Mouse (Mus musculus) embryonic stem cell, embryonic (primary cell): ENCODE data around the gene Ssbp3.

Experiments used
- CTCF ChIA-PET, 4 experiments: fragments of 300-600 bp in 2 of 4; fragments of 350-600 bp in 2 of 4; sonication (Branson Sonifier 250); formaldehyde crosslinking; loops; one replicate each; lab custom pipeline; 2022; ENCODE audit warnings: inconsistent platforms in 2 of 4; lab: Charles Lee
- POLR2A ChIA-PET, 4 experiments: fragments of 300-600 bp in 2 of 4; fragments of 350-600 bp in 2 of 4; sonication (Branson Sonifier 250); formaldehyde crosslinking; loops; one replicate each; lab custom pipeline; 2022; ENCODE audit warnings: antibody characterized with exemption in 4 of 4, inconsistent platforms in 1 of 4; lab: Charles Lee

Gene Ssbp3

GRCm38 (mm10) chr4:106955729-106956712 lies 45.5 kb downstream of the Ssbp3 start:
- ChIA-PET CTCF (interaction anchor here in 1 of 4 experiments (1.0 to 1.4 kb wide), 4 partner anchors 10 to 497 kb away, joined by 3 to 4 read pairs (median 4); no protein-coding TSS in a partner anchor), POLR2A (interaction anchor here in 3 of 4 experiments (0.5 to 2.6 kb wide), 12 partner anchors 8 to 223 kb away, joined by 3 to 9 read pairs (median 4); partner anchors contain the start of genes Acot11 (in 1 of the 3), Ssbp3 (in 1 of the 3) and Tceanc2 (in 1 of the 3))

- POLR2A ChIA-PET, result no interaction called here
These were observed 47.6 kb downstream of the Ssbp3 start for GRCm38 (mm10) chr4:106958117-106958516.

GRCm38 (mm10) chr4:106958561-106958960 lies 48.1 kb downstream of the Ssbp3 start:
- ChIA-PET CTCF (no interaction called here), POLR2A (interaction anchor here in 1 of 4 experiments (1.0 kb wide), 1 partner anchor 55 kb away, joined by 3 read pairs; no protein-coding TSS in a partner anchor)

More at GRCm38 (mm10) chr4:106958117-106958516, 47.6 kb downstream of the Ssbp3 start:
- CTCF ChIA-PET, result no interaction called here

DNA sequence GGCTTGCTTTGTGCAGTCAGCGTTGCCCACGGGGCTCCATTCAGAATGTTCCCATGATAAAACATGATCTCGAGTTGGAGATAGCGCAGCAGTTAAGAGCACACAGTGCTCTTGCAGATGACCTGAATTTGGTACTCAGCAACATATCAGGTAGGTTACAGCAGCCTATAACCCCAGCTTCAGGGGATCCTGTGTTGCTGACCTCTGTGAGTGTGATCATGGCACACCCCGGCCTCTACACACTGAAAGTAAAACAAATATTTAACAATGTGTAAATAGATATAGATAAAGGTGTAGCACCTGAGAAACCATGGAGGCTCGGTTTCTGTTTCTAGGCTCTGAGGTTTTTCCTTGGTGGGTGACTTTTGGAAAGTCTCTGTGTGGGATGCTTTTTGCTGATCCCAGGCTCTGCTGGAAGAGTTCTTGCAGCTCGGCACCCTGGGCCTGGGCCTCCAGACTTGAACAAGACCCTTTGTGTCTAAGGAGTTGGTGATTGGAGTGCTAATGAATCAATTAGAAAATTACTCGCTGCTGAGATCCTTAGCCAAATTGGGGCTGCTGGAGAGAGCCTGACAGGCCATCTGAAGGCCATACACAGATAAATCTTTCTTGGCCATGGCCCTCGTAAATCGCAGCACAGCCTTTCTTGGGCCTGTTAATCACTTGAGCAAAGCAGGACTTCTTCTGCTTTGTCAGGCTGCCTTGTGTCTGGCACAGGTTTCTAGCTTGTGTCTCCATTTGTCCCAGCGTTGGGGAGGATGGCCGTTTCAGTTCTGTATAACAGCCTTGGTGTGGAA lies 49.2 kb downstream of the Ssbp3 start:
- POLR2A ChIA-PET, result interaction anchor here in 2 of 4 experiments (0.6 to 1.3 kb wide), 5 partner anchors 23 to 140 kb away, joined by 3 to 5 read pairs (median 3); partner anchors contain the start of gene Ssbp3 (in 1 of the 2)
- CTCF ChIA-PET, result interaction anchor here in 1 of 4 experiments (0.6 kb wide), 1 partner anchor 29 kb away, joined by 3 read pairs; no protein-coding TSS in a partner anchor

GRCm38 (mm10) chr4:106960476-106960875 lies 50.0 kb downstream of the Ssbp3 start:
- CTCF ChIA-PET, result no interaction called here
- POLR2A ChIA-PET, result no interaction called here

GRCm38 (mm10) chr4:106961321-106961720 lies 50.8 kb downstream of the Ssbp3 start:
- POLR2A ChIA-PET, result interaction anchor here in 2 of 4 experiments (0.6 to 1.1 kb wide), 2 partner anchors 13 to 53 kb away, joined by 3 to 4 read pairs; no protein-coding TSS in a partner anchor
- CTCF ChIA-PET, result interaction anchor here in 1 of 4 experiments (1.0 kb wide), 1 partner anchor 10 kb away, joined by 3 read pairs; no protein-coding TSS in a partner anchor

- ChIA-PET CTCF (no interaction called here), POLR2A (interaction anchor here in 2 of 4 experiments (0.5 to 1.7 kb wide), 3 partner anchors 8 to 28 kb away, joined by 3 to 4 read pairs (median 4); no protein-coding TSS in a partner anchor)
These were observed 53.9 kb downstream of the Ssbp3 start for GRCm38 (mm10) chr4:106964356-106964755.

- ChIA-PET CTCF (no interaction called here), POLR2A (interaction anchor here in 2 of 4 experiments (0.5 to 1.7 kb wide), 5 partner anchors 9 to 157 kb away, joined by 3 to 4 read pairs (median 3); no protein-coding TSS in a partner anchor)
These were observed 54.5 kb downstream of the Ssbp3 start for GRCm38 (mm10) chr4:106964996-106965395.

DNA sequence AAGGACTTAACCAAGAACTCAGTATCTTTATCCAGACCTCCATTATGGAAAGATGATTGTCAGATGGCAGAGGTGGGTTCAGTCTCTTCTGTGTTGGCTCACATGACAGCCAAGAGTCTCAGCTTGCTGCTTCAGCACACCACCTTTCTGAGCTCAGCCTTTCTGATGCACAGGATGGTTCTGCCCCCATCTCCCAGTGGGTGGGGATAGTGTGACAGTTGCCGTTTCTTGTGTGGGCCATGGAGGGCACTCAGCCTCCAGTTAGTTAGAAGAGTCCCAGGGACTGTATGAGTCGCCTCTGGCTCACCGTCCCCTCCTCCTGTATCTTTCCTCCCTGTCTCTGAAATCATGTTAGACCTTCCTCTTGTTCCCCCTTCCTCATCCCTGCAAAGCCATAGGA lies 55.9 kb downstream of the Ssbp3 start:
- POLR2A ChIA-PET, result interaction anchor here in 3 of 4 experiments (0.8 to 1.4 kb wide), 8 partner anchors 11 to 111 kb away, joined by 3 read pairs; partner anchors contain the start of gene Ssbp3 (in 1 of the 3)
- CTCF ChIA-PET, result interaction anchor here in 2 of 4 experiments (0.5 to 1.3 kb wide), 4 partner anchors 20 to 276 kb away, joined by 3 to 11 read pairs (median 4); no protein-coding TSS in a partner anchor

DNA sequence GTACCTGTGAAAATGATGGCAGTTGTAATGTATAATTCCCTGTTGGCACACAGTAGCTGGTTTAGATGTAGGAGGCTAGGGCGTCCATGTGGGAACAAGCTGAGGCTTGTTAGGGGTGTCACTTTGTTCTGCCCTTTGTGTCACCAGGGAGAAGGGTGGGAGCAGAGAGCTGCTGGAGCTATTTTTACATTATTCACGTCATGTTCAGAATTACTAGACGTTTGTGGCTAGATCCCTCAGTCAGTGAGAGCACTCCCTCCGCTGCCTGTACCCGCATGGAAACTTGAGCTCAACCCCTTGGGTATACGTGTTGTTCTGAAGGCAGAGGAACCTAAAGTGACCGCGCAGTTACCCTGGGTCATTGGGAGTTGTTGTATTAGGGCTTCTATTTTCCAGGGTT lies 58.4 kb downstream of the Ssbp3 start:
- ChIA-PET CTCF (interaction anchor here in 1 of 4 experiments (1.3 kb wide), 1 partner anchor 19 kb away, joined by 3 read pairs; no protein-coding TSS in a partner anchor), POLR2A (interaction anchor here in 3 of 4 experiments (0.6 to 2.1 kb wide), 8 partner anchors 9 to 372 kb away, joined by 3 to 7 read pairs (median 4); no protein-coding TSS in a partner anchor)

GRCm38 (mm10) chr4:106970786-106971185 lies 60.3 kb downstream of the Ssbp3 start:
- ChIA-PET CTCF (interaction anchor here in 1 of 4 experiments (0.6 to 1.2 kb wide), 2 partner anchors 17 to 22 kb away, joined by 3 to 4 read pairs; no protein-coding TSS in a partner anchor), POLR2A (interaction anchor here in 2 of 4 experiments (0.6 to 1.6 kb wide), 2 partner anchors 14 to 16 kb away, joined by 3 to 6 read pairs; no protein-coding TSS in a partner anchor)

DNA sequence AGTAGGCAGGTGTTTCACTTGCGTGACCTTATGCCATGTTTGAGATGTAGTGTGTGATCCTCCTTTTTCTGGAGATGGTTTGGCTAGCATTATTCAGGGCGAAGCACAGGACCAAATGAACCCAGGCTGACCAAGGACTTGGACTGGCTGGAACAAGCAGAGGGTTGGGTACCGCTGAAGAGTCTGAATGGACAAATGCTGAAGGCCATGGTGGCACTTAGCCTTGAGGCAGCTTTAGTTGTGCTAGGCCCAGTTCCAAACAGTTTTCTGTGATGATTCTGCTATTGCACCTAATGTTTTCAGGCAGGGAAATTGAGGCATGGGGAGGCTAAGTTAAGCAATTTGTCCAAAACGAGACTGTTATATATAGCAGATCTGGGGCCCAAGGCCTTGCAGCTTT lies 61.6 kb downstream of the Ssbp3 start:
- POLR2A ChIA-PET, result interaction anchor here in 1 of 4 experiments (2.0 kb wide), 1 partner anchor 13 kb away, joined by 4 read pairs; no protein-coding TSS in a partner anchor
- CTCF ChIA-PET, result interaction anchor here in 1 of 4 experiments (2.0 kb wide), 1 partner anchor 15 kb away, joined by 5 read pairs; no protein-coding TSS in a partner anchor

GRCm38 (mm10) chr4:106972461-106973384 lies 62.2 kb downstream of the Ssbp3 start:
- ChIA-PET CTCF (interaction anchor here in 2 of 4 experiments (0.5 to 2.0 kb wide), 3 partner anchors 15 to 21 kb away, joined by 3 to 8 read pairs (median 5); no protein-coding TSS in a partner anchor), POLR2A (interaction anchor here in 1 of 4 experiments (2.0 kb wide), 1 partner anchor 13 kb away, joined by 4 read pairs; no protein-coding TSS in a partner anchor)

- POLR2A ChIA-PET, result interaction anchor here in 2 of 4 experiments (0.6 to 1.3 kb wide), 4 partner anchors 12 to 369 kb away, joined by 3 to 5 read pairs (median 4); no protein-coding TSS in a partner anchor
- CTCF ChIA-PET, result interaction anchor here in 1 of 4 experiments (0.9 kb wide), 1 partner anchor 12 kb away, joined by 4 read pairs; no protein-coding TSS in a partner anchor
These were observed 64.8 kb downstream of the Ssbp3 start for GRCm38 (mm10) chr4:106975324-106975723.

GRCm38 (mm10) chr4:106975890-106976289 lies 65.4 kb downstream of the Ssbp3 start:
- POLR2A ChIA-PET, result interaction anchor here in 3 of 4 experiments (0.6 to 1.3 kb wide), 9 partner anchors 11 to 368 kb away, joined by 3 to 5 read pairs (median 3); partner anchors contain the start of gene Ssbp3 (in 1 of the 3)
- CTCF ChIA-PET, result interaction anchor here in 2 of 4 experiments (0.9 to 1.4 kb wide), 4 partner anchors 12 to 137 kb away, joined by 3 to 5 read pairs (median 4); no protein-coding TSS in a partner anchor

GRCm38 (mm10) chr4:106976576-106976975 lies 66.1 kb downstream of the Ssbp3 start:
- CTCF ChIA-PET, result interaction anchor here in 2 of 4 experiments (0.9 to 1.4 kb wide), 3 partner anchors 11 to 138 kb away, joined by 3 to 5 read pairs (median 5); no protein-coding TSS in a partner anchor

More at GRCm38 (mm10) chr4:106976576-106976975, 66.1 kb downstream of the Ssbp3 start:
- POLR2A ChIA-PET, result interaction anchor here in 3 of 4 experiments (0.6 to 1.3 kb wide), 8 partner anchors 10 to 122 kb away, joined by 3 to 5 read pairs (median 4); partner anchors contain the start of gene Ssbp3 (in 1 of the 3)
